Mouse (Mus musculus) left cerebral cortex, adult 2 months (tissue): ENCODE results near the gene Arhgap30. TPM values are rescaled to one million over a fixed set of nuclear protein-coding genes. Genes with fewer than 3 reads are reported as not detected.
A peak's percentile ranks its signal among the peaks of the same experiment; 100 is the strongest.

Source experiments
- DNase-seq, 2 experiments: peaks; one replicate each; pipeline ENCODE4 v3.0.0; 2021 to 2022; ENCODE audit warnings: low spot score in 2 of 2, mixed read lengths in 1 of 2; ENCODE audit errors: extremely low spot score in 1 of 2
- H3K27ac ChIP-seq: fragments of 200-600 bp; 2 replicates; pipeline ENCODE4 v1.8.1; 2022
- H3K4me3 ChIP-seq: fragments of 200-600 bp; 2 replicates; pipeline ENCODE4 v1.8.1; 2022
- CTCF ChIP-seq: fragments of 200-600 bp; IDR thresholded peaks from 2 replicates; pipeline ENCODE4 v1.8.1; 2022; ENCODE audit warnings: antibody characterized with exemption, mild to moderate bottlenecking, moderate library complexity
- intact Hi-C: fragments of 180-260 bp; cut with DNase I; formaldehyde crosslinking; loops from one replicate; pipeline ENCODE4 v1.15.1; 2025
- total RNA-seq, 2 experiments: library from RNA; stranded (reverse); gene quantifications; 2 replicates each; pipeline ENCODE4 v1.2.3; 2021

Arhgap30 gene
- total RNA-seq, 2 experiments from 2014 or later = 2.0 to 2.2 TPM

DNA sequence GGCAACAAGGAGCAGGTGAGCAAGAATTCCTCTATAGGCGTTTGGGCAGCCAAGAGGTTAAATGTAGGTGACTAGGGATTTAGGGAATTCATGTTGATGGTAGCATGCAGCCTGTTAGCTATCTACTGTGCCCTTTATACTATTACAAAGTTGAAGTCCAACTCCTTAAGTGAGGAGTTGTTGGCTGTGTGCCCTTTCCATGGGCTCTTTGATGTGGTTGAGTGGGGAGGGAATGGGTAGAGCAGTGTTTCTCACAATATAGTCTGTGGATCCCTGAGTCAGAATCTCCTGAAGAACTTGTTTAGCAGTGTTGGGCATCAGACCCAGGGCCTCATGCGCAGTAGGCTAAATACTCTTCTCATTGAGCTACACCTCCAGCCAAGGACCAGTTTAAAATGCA lies 31.9 kb upstream of the Arhgap30 start:
- intact Hi-C loops = loop anchor here (5.0 kb wide), 1 partner anchor 35 kb away; no protein-coding TSS in a partner anchor
- no peak for TF ChIP-seq CTCF
- H3K4me3 ChIP-seq = no peak overlapping the region
- no peak overlapping the region for H3K27ac ChIP-seq
- no peak for DNase-seq

DNA sequence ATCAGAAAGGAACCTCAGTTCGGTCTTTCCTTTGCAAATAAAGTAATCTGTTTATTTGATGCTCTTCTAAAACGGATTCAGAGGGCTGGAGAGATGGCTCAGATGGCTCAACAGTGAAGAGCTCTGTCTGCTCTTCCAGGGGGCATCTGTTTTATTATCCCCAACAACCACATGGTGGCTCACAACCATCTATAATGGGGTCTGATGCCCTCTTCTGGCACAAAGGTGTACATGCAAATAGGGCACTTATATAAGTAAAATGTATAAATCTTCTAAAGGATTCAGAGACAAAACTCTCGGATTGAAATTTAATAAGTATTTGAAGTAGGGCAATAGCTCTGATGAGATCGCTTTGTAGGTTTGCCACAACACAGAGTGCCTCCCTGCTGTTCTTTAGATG lies 30.3 kb upstream of the Arhgap30 start:
- Histone ChIP-seq H3K27ac (peak overlapping the region; percentile 76), H3K4me3 (no peak overlapping the region)
- DNase-seq = no peak
- intact Hi-C loops = loop anchor here (5.0 kb wide), 1 partner anchor 36 kb away; no protein-coding TSS in a partner anchor
- TF ChIP-seq CTCF = peak; percentile 68

DNA sequence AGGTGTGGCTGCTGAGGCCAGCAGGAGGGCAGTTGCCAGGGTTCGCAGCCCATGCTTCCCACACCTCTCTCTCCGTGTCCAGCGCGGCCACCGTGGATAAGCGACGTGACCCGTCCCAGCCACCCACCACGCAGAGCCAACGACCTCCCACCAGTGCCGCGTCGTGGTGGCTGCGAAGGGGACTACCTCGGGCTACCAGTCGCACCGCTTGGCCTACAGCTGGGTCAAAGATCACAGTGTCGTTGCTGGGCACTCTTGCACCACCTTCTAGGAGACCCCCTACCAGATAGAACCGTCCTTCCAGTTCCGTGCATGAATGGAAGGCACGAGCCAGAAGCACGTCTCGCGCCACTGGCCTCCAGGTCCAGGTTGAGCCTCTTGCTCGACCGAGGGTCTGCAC lies 28.5 kb upstream of the Arhgap30 start:
- peak overlapping the region; percentile 59 for H3K4me3 ChIP-seq
- peak; percentile 36 to 45 for DNase-seq
- H3K27ac ChIP-seq = peak overlapping the region; percentile 97
- intact Hi-C loops = loop anchor here (10.0 kb wide), 1 partner anchor 205 kb away; no protein-coding TSS in a partner anchor
- TF ChIP-seq CTCF = no peak

DNA sequence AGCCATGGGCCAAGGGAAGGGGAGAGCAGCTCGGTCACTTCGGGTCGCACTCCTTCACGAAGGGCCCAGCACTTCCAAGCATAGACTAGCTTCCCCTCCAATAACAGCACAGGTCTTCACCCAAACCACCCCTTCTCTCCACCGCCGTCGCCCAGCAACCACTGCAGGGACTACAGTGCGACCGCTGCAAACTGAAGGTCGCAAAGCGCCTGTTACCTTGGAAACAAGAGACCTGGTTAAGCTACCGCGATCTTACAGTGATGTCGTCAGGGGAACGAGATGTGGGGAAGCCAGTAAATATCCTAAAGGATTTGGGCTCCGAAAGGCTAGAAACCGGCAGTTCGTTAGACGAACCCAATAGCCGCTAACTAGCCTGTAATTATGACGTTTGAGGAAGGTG lies 28.1 kb upstream of the Arhgap30 start, which contains the start of gene Klhdc9:
Gene Klhdc9, minus strand, starts transcription at position 143 of the 400 bp plus-strand sequence.
- Histone ChIP-seq H3K27ac (peak within 1 kb of the TSS; percentile 97), H3K4me3 (peak within 1 kb of the TSS; percentile 59)
- DNase-seq = peak; percentile 81 to 85
- intact Hi-C loops = loop anchor here (1.0 to 10.0 kb wide), 3 partner anchors 51 to 204 kb away; partner anchors contain the start of gene Usf1
- TF ChIP-seq CTCF = no peak

DNA sequence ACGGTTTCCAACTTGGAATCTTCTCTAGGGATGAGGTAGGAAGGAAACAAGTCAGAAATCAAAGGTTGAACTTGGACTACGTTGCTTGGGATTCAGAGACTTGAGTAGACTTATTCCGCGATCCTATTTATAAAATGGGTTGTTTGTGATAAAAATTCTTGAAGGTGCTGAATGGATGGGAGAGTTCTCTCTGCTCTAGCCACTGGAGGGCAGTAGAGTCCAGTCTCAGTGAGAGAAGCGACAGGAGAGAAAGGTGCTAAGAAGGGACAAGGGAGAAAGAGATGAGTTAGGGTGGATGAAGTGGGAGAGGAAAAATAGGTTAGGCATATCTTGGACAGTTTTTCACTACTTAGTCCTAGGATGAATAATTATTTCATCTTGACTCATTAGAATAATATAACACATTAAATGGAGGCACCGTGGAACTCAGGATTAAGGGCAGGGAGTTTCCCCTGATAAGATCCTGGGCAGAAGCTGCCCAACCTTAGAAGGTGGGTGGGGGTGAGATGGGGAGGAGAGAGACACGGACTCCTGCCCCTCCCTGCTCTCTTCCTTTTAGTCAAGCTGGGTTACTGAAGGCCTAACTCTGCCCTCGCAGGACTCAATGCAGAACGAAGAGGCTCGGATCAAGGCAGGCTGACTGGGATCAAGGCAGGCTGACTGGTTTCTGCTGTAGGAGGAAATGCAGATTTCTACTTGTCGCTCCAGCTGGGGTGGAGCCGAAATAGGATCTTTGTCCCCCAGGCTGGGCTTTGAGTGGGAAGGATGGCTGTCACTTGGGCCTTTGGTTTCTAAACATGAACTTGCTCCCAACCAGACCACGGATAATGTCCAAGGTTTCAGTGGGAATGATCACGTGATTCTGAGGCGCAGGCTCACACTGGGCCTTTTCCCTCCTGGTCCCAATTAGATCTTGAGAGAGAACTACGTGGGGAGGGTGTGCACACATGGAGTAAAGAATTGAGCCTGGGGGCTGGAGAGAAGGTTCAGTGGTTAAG lies 27.3 kb upstream of the Arhgap30 start:
- intact Hi-C loops = loop anchor here (1.0 to 10.0 kb wide), 3 partner anchors 50 to 203 kb away; partner anchors contain the start of gene Usf1
- peak; percentile 95 for TF ChIP-seq CTCF
- peak; percentile 65 to 72 for DNase-seq
- Histone ChIP-seq H3K27ac (peak overlapping the region; percentile 97), H3K4me3 (peak overlapping the region; percentile 59)

DNA sequence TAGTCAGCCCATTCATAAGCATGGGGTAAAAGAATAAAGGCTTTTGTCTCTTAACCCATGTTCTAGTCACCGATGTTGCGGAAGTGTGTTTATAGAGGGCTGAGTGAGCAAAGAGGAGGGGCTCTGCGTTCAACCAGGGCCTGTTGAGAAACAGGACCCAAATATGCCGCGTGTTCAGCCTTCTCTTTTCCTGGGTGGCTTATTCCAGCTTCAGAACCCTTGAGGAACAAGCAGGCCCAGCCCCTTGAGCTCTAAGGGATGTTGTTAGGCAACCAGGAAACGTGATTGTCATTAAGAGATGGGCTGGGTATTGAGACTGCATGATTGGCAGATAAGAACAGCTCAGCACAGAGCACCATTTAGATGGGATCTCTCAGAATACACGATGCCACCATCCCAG lies 22.8 kb upstream of the Arhgap30 start:
- H3K27ac ChIP-seq = no peak overlapping the region
- H3K4me3 ChIP-seq = no peak overlapping the region
- no peak for DNase-seq
- intact Hi-C loops = loop anchor here (10.0 kb wide), 1 partner anchor 199 kb away; no protein-coding TSS in a partner anchor
- TF ChIP-seq CTCF = no peak

DNA sequence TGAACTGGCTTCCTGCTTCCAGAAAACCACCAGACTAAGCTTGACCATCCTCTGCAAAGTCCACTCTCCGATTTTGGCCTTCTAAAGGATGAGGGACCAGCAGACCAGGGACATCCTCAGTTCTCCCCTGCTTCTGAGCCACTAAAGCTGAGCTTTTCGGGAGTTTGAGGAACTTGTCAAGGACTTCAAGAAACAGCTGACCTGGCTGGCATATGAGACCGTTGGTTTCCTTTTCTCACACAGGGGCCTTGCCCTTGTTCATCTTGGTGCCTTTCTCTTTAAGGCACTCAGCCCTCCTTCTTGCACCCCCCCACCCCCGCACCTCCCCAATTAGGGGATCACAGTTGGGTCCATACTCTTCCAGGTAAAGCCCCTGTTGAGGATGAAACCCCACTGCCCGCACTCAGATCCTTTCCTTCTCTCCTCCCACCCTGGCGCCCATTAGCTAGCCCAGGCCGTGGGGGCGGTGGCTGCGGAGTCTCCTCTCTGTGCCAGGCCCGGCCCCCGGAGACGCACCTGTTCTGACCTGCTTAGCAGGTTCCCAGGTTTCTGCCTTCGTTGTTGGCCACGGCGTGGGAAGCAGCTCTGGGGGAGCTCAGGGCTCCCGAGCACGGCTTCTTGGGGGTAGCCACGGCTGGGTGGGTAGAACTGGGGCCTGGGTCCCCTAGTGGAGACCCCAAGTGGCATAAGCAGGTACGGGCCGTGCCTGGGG lies 18.8 kb upstream of the Arhgap30 start, which contains the start of gene Nectin4:
Gene Nectin4, plus strand, starts transcription at position 255 of the 712 bp plus-strand sequence.
- intact Hi-C loops = loop anchor here (10.0 kb wide), 1 partner anchor 195 kb away; no protein-coding TSS in a partner anchor

DNA sequence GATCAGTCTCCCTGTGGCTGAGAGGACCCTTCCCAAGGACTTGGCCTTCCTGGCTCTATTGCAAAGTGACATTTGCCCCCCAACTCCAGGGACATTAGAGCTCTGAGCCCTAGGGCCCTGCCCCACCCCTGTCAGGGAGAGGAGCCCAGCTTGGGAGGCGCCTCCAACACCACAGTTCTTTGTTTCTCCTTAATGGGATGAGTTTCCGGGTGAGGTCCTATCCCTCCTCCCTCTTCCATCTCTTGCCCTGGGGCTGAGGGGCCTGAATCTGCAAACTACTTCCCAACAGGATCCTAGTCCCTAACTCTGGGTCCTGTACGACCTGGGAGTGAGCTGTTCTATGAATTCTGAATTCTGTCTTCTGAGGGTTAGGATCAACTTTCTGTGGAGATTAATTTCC lies 15.9 kb upstream of the Arhgap30 start:
- TF ChIP-seq CTCF = no peak
- DNase-seq = no peak
- Histone ChIP-seq H3K4me3 (no peak overlapping the region), H3K27ac (no peak overlapping the region)
- intact Hi-C loops = no loop called here

More for the DNA sequence above, 18.8 kb upstream of the Arhgap30 start, which contains the start of gene Nectin4:
- no peak for TF ChIP-seq CTCF
- no peak within 1 kb of the TSS for H3K4me3 ChIP-seq
- no peak for DNase-seq
- H3K27ac ChIP-seq = no peak within 1 kb of the TSS

DNA sequence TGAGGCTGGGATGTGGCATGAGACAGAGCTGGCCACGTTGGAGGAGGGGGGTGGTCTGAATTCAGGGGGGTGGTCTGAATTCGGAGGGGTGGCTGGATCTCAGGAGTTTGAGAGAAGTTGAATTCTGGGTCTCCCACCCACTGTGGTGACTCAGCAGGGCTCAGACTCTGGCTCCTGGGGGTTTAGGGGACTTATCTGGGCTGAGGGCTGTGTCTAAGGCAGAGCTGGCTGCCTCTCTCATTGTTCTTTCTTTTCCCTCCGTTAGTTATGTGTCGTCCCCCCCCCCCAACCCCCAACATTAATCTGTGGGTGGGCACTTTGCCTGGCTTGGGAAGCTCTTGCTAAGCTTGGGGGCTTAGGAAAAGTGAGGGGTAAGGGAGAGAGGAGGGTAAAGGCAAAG lies 14.8 kb upstream of the Arhgap30 start:
- DNase-seq = no peak
- Histone ChIP-seq H3K27ac (no peak overlapping the region), H3K4me3 (no peak overlapping the region)
- intact Hi-C loops = no loop called here
- TF ChIP-seq CTCF = no peak

DNA sequence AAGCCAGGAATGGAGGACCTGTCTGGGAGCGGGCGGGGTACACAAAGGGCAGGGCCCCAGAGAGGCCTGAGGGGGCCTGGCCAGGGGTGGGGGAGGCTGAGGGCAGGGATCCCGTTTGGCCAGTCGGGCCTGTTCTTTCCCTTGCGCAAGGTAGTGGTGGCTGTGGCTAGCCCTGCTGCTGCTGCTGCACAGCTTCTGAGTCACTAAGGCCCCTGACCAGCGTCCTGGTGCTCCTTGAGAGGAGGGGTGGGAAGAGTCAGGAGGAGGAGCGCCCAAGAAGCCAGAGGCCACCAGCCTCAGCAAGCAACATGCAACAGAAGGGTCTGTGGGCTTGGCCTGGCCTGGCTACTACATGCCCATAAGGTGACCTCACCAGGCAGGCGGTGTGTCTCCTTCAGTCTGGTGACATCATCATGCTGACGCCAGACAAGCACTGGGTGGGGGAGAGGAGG lies 13.1 kb upstream of the Arhgap30 start:
- intact Hi-C loops = no loop called here
- DNase-seq = no peak
- TF ChIP-seq CTCF = no peak
- no peak overlapping the region for H3K27ac ChIP-seq
- H3K4me3 ChIP-seq = no peak overlapping the region

DNA sequence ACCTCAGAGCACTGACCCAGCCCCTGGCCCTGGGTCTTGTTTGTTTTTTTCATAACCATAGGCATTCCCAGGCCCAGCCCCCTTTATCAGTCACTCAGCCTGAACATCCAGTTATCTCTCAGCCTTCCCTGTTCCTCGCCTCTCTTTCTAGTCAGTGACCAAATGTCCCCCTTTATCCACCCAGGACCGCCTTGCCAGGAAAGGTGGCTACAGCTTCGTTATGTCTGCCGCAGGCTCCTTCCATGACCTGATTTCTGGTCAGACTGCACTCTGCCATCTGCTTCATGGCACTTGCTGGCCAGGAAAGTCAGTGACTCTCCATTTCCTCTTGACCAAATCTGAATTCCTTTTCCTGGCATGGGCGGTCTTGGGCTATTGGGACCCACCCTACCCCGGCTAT lies 10.5 kb upstream of the Arhgap30 start:
- intact Hi-C loops = no loop called here

More for the DNA sequence above, 10.5 kb upstream of the Arhgap30 start:
- no peak overlapping the region for H3K4me3 ChIP-seq
- no peak for DNase-seq
- no peak for TF ChIP-seq CTCF
- H3K27ac ChIP-seq = no peak overlapping the region
